Mouse (Mus musculus) liver, embryonic 16.5 days (tissue): Measurements from ENCODE around the gene Med8. TPM values are rescaled to one million over a fixed set of nuclear protein-coding genes. Genes with fewer than 3 reads are reported as not detected.

Experiments used
- ATAC-seq: fragments of 200-750 bp; cut with Nextera tagmentation; 2 replicates; pipeline ENCODE4 v1.8.0; 2017; ENCODE audit warnings: low read depth, mild to moderate bottlenecking, moderate number of reproducible peaks, moderate library complexity
- H3K27ac ChIP-seq: fragments of 300-500 bp; sonication (generic); 2 replicates; pipeline ENCODE4 v1.5.1; 2014; ENCODE audit warnings: mild to moderate bottlenecking, low read length
- H3K27me3 ChIP-seq: fragments of 300-500 bp; sonication (generic); 2 replicates; pipeline ENCODE4 v1.6.1; 2014; ENCODE audit warnings: low read depth, low read length, mixed read lengths; ENCODE audit not compliant: control insufficient read depth, insufficient read depth
- H3K36me3 ChIP-seq: fragments of 300-500 bp; sonication (generic); 2 replicates; pipeline ENCODE4 v1.6.1; 2014; ENCODE audit warnings: mild to moderate bottlenecking; ENCODE audit not compliant: control insufficient read depth, insufficient read depth
- H3K4me1 ChIP-seq: fragments of 300-500 bp; sonication (generic); 2 replicates; pipeline ENCODE4 v1.6.1; 2014; ENCODE audit warnings: low read depth, low read length, mixed read lengths; ENCODE audit not compliant: control insufficient read depth
- H3K4me2 ChIP-seq: fragments of 300-500 bp; sonication (generic); 2 replicates; pipeline ENCODE4 v1.6.1; 2014; ENCODE audit warnings: low read depth, low read length, mixed read lengths
- H3K4me3 ChIP-seq: fragments of 300-500 bp; sonication (generic); 2 replicates; pipeline ENCODE4 v1.5.1; 2014; ENCODE audit warnings: low read depth, mild to moderate bottlenecking, low read length
- H3K9ac ChIP-seq: fragments of 300-500 bp; sonication (generic); 2 replicates; pipeline ENCODE4 v1.6.1; 2014; ENCODE audit warnings: low read depth, low read length
- H3K9me3 ChIP-seq: fragments of 300-500 bp; sonication (generic); replicated peaks from 2 replicates; pipeline ENCODE4 v1.6.1; 2016; ENCODE audit warnings: low read length; ENCODE audit not compliant: control insufficient read depth
- WGBS: fragments of 180-500 bp; shearing (Covaris S2); extraction: QIAGEN DNeasy Blood & Tissue Kit; methylation state at CpG from one replicate; pipeline ENCODE4 v1.1.7; 2014; ENCODE audit not compliant: insufficient replicate concordance; 5-methylcytosine and 5-hydroxymethylcytosine counted together
- polyA plus RNA-seq: library from polyadenylated mRNA; unstranded; fragments of >200 nt; fragmentation: Nextera tagmentation; extraction: Ambion mirVana; gene quantifications from 2 replicates; pipeline ENCODE4 v1.2.1, GENCODE M21; 2015

The Med8 gene
- polyA plus RNA-seq, 1 experiment from 2014 or later, result 60.9 TPM

DNA sequence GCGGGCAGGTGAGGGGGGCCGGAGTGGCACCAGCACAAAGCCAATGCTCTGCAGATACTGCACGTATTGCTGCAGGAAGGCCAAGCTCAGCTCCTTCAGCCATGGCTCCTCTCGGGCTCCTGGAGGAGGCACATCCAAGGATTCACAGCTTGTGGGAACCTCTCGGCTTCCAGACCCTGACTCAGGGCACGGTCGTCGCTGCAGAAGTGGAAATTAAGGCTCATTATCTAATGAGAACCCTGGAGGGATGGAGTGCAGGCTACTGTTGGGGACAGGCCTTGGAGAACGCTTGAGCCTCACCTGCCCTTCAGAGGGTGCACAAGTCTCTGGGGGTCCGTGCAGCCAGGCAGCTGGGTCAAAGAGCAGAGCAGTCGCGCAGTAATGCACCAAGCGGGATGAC is 37.3 kb upstream of the Med8 start:
- 81% methylated on average over 13 of the region's 13 CpGs for WGBS
- Histone ChIP-seq H3K4me3 (no peak overlapping the region), H3K27ac (no peak overlapping the region), H3K36me3 (peaks cover 25% of the 10 kb centered on the region), H3K9me3 (no peaks in the 10 kb centered on the region), H3K4me1 (no peaks in the 10 kb centered on the region), H3K27me3 (no peaks in the 10 kb centered on the region), H3K4me2 (no peak overlapping the region), H3K9ac (no peak overlapping the region)
- ATAC-seq, result no peak

DNA sequence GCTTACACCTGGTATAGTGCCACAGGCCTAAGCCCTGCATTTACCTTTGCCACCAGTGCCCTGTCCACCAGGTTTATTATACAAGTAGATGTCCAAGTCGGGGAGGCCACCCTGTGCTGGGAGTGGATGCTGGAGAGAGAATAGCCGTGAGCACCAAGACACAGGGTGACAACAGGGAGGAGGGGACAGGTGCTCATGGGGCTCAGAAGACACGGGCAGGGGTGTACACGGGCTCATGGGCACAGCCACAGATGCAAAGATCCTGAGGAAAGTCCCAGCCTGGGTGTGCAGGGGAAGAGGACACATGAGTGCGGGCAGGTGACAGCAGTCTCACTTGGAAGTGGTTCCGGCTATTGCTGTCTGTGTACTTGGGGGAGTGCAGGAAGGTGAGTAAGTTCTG is 33.1 kb upstream of the Med8 start:
- H3K36me3 ChIP-seq, result peaks cover 38% of the 10 kb centered on the region
- no peaks in the 10 kb centered on the region for H3K27me3 ChIP-seq
- 84% methylated on average over 6 of the region's 6 CpGs for WGBS
- no peak overlapping the region for H3K27ac ChIP-seq
- no peak overlapping the region for H3K4me3 ChIP-seq
- ATAC-seq, result no peak
- no peak overlapping the region for H3K9ac ChIP-seq
- no peaks in the 10 kb centered on the region for H3K4me1 ChIP-seq
- no peak overlapping the region for H3K4me2 ChIP-seq
- H3K9me3 ChIP-seq, result no peaks in the 10 kb centered on the region

DNA sequence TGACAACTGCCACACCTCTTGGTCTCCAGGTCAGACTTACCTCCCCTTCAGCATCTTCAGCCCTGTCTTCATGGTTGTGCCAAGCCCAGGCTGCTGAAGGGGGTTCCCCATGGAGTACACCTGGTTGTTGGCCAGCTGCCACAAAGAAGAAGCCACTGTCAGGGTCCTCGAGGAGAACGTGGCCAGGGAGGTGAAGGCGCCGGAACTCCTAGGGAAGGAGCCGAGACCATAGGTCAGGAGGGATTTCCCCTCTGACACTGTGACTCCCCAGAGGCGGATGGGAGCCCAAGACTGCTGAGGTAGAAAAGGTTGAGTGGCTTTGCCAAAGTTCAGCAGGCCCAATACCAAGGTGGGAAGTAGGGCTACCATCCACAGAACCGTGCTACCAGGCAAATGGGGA is 25.9 kb upstream of the Med8 start:
- Histone ChIP-seq H3K4me1 (no peaks in the 10 kb centered on the region), H3K9ac (no peak overlapping the region), H3K9me3 (no peaks in the 10 kb centered on the region), H3K27me3 (no peaks in the 10 kb centered on the region), H3K4me3 (no peak overlapping the region), H3K36me3 (peaks cover 35% of the 10 kb centered on the region), H3K27ac (no peak overlapping the region), H3K4me2 (no peak overlapping the region)
- ATAC-seq, result no peak
- WGBS, result 88% methylated on average over 7 of the region's 7 CpGs

DNA sequence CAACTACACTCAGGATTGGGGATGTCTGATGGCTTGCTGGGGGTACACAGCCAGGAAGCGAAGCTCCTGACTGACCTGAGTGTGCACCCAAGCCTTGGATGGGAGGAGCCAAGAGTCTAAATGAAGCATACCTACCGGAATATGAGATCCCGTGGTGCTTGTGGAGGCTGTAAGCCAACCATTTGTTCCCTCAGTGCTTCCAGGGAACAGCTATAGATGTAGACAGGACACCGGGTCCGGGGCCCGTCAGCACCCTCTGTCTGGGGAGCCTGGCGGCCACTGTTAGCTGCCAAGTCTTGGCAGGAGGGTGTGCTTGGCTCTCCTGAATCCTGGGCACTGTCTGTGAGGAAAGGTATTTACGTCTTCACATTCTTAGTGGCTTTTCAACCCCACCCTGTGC is 21.8 kb upstream of the Med8 start:
- 88% methylated on average over 8 of the region's 8 CpGs for WGBS
- Histone ChIP-seq H3K4me3 (no peak overlapping the region), H3K4me1 (no peaks in the 10 kb centered on the region), H3K27me3 (no peaks in the 10 kb centered on the region), H3K4me2 (no peak overlapping the region), H3K9ac (no peak overlapping the region), H3K9me3 (no peaks in the 10 kb centered on the region), H3K36me3 (peaks cover 40% of the 10 kb centered on the region), H3K27ac (no peak overlapping the region)
- ATAC-seq, result no peak

- ATAC-seq, result no peak
- WGBS, result 89% methylated on average over 11 of the region's 11 CpGs
- H3K9me3 ChIP-seq, result no peaks in the 10 kb centered on the region
- H3K4me2 ChIP-seq, result no peak overlapping the region
- no peak overlapping the region for H3K9ac ChIP-seq
- H3K27me3 ChIP-seq, result no peaks in the 10 kb centered on the region
- no peak overlapping the region for H3K27ac ChIP-seq
- no peaks in the 10 kb centered on the region for H3K4me1 ChIP-seq
- H3K36me3 ChIP-seq, result peaks cover 35% of the 10 kb centered on the region
- no peak overlapping the region for H3K4me3 ChIP-seq
Observed at GRCm38 (mm10) chr4:118390146-118390545, 19.0 kb upstream of the Med8 start.

DNA sequence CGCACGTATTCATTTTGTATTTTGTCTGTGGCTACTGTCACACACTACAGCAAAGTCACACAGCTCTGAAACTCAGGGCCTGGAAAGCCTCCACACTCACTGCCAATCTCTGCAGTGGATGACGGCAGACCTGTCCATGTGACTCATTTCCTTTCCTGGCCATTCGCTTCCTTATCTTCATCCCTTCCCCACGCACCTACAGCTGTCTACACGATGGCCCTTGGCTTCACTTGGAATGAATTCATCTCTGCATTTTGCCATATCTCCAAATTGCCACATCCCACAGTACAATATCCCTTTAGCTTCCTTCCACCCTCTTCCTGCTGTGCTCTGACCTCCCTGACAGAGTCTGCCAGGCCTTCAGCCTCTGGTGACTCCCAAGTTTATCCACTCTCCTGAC is 14.6 kb upstream of the Med8 start:
- no peak overlapping the region for H3K27ac ChIP-seq
- peaks cover 2% of the 10 kb centered on the region; the same call in 1 of the 2 replicates for H3K4me1 ChIP-seq
- no peak overlapping the region for H3K4me3 ChIP-seq
- 0 out of 2 replicates have a peak, but pooled peaks have one; percentile 9 for ATAC-seq
- H3K27me3 ChIP-seq, result no peaks in the 10 kb centered on the region
- H3K36me3 ChIP-seq, result peaks cover 19% of the 10 kb centered on the region
- H3K9ac ChIP-seq, result no peak overlapping the region
- 67% methylated on average over 6 of the region's 6 CpGs for WGBS
- H3K4me2 ChIP-seq, result no peak overlapping the region
- H3K9me3 ChIP-seq, result no peaks in the 10 kb centered on the region

DNA sequence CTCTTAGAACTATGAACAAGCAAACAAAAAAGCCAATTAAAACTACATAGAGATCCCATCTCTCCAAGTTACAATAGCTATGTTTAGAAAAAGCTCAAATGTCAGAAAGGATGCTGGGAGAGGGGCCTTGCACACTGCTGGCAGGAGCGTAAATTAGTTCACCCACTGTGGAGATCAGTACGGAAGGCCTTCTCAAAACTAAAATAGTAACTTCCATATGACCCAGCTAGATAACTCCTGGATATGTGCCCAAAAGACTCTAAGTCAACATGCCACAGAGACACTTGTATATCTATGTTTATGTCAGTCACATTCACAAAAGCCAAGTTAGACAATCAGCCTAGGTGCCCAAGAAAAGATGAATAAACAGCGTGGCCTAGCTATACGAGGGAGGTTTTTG is 13.8 kb upstream of the Med8 start:
- H3K9ac ChIP-seq, result no peak overlapping the region
- H3K27ac ChIP-seq, result no peak overlapping the region
- H3K9me3 ChIP-seq, result no peaks in the 10 kb centered on the region
- no peaks in the 10 kb centered on the region for H3K27me3 ChIP-seq
- peaks cover 2% of the 10 kb centered on the region; the same call in 1 of the 2 replicates for H3K4me1 ChIP-seq
- H3K36me3 ChIP-seq, result peaks cover 17% of the 10 kb centered on the region
- no peak for ATAC-seq
- H3K4me2 ChIP-seq, result no peak overlapping the region
- 78% methylated on average over 4 of the region's 4 CpGs for WGBS
- H3K4me3 ChIP-seq, result no peak overlapping the region

DNA sequence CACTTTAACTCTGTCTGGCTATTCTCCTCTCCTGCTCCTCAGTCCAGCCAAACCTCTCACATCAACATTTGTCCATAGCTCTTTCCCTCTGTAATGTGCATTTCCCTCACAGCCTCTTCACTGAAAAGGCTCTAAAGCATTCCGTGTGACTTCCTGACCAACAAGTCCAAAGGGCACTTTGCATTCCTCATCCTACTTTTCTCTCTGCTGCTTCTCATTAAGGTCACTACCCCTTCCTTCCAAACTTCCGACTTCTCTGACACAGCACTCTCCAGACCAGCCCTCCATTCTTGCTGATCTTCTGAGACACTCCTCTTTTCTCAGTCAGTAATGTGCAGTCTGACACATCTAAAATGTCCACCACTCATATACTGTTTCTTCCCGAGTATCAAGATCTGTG is 12.7 kb upstream of the Med8 start:
- no peak overlapping the region for H3K9ac ChIP-seq
- no peaks in the 10 kb centered on the region for H3K9me3 ChIP-seq
- H3K27me3 ChIP-seq, result no peaks in the 10 kb centered on the region
- H3K4me3 ChIP-seq, result no peak overlapping the region
- H3K4me1 ChIP-seq, result peaks cover 2% of the 10 kb centered on the region; the same call in 1 of the 2 replicates
- H3K4me2 ChIP-seq, result no peak overlapping the region
- 59% methylated on average over 3 of the region's 3 CpGs for WGBS
- no peak overlapping the region for H3K27ac ChIP-seq
- ATAC-seq, result no peak
- peaks cover 19% of the 10 kb centered on the region for H3K36me3 ChIP-seq

- 85% methylated on average over 6 of the region's 6 CpGs for WGBS
- no peak overlapping the region for H3K4me2 ChIP-seq
- H3K9ac ChIP-seq, result no peak overlapping the region
- H3K27me3 ChIP-seq, result no peaks in the 10 kb centered on the region
- no peak overlapping the region for H3K4me3 ChIP-seq
- H3K9me3 ChIP-seq, result no peaks in the 10 kb centered on the region
- no peak overlapping the region for H3K27ac ChIP-seq
- no peak for ATAC-seq
- H3K36me3 ChIP-seq, result peaks cover 11% of the 10 kb centered on the region
- H3K4me1 ChIP-seq, result peaks cover 12% of the 10 kb centered on the region
Observed at GRCm38 (mm10) chr4:118398400-118398799, 10.7 kb upstream of the Med8 start.
